Mouse (Mus musculus): Measurements from ENCODE around the gene Kcnma1. TPM values are rescaled to one million over a fixed set of nuclear protein-coding genes. Genes with fewer than 3 reads are reported as not detected.

Gene Kcnma1
- polyA plus RNA-seq, 1 experiment from 2014 or later = 0.05 TPM

DNA sequence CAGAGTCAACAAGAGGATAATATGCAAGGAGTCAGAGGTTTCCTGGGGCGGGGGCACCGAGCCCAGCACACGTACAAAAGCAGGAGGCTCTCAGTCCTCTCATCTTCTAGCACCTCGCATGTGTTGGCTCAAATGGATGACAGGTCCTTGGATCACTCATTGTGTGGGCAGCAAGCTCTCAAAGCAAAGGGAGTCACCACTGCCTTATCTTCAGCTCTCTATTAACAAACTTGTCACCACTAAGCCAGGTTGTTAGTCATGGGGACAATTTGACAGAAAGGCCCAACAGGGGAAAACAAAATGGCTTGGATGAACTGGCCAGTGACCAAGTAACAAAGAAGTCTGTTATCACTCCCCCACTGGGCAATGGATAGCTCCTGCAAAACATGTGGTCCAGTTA, 331.5 kb downstream of the Kcnma1 start:
- Histone ChIP-seq H3K9ac (ENCODE audit: low read depth, low read length) (no peak overlapping the region), H3K4me1 (ENCODE audit: control insufficient read depth, low read depth, low read length) (no peaks in the 10 kb centered on the region), H3K9me3 (replicated peaks; ENCODE audit: control insufficient read depth, low read length) (no peaks in the 10 kb centered on the region), H3K27ac (ENCODE audit: low read length) (no peak overlapping the region), H3K27me3 (ENCODE audit: control insufficient read depth, insufficient read depth, low read depth, low read length) (no peaks in the 10 kb centered on the region), H3K4me2 (ENCODE audit: low read depth, low read length) (no peak overlapping the region), H3K4me3 (ENCODE audit: low read depth, low read length) (no peak overlapping the region), H3K36me3 (ENCODE audit: control insufficient read depth, insufficient read depth) (no peaks in the 10 kb centered on the region)
- 51% methylated on average over 4 of the region's 4 CpGs for WGBS (ENCODE audit: insufficient replicate concordance)
- ATAC-seq (ENCODE audit: low read depth) = no peak

DNA sequence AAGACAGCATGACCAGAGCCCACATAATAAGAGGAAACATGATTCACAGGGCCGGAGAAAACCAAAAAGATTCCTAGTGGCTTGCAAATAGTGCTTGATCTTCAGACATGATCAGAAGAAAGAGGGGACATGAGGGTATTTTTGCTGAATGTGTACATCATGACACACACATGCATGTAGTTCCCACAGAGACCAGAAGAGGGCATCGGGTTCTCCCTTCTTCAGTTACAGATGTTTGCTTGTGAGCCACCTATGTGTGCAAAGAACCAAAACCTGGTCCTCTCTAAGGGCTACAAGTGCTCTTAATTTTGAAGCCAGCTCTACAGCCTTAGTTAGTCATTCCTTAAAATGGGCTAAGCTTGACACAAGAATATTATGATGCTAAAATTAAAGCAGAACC, 334.9 kb downstream of the Kcnma1 start:
- no peak overlapping the region for H3K4me3 ChIP-seq (ENCODE audit: low read depth, low read length)

DNA sequence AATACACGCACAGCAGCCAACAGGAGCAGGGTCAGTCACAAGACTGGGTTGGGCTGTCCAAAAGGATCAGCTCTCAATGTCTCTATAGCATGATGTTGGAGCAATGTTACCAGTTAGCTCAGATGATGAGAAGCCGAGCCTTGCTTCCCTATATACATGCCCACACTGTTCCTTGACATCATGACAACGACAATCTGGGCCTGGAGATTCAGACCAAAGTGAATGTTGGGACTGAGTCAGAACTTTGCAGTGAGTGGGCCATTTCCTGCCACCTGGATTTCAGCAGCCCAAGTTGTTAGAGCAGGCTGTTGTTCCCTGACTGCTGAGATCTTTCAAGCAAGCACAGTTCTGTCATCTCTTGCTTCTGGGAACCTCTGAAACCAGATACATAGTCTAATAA, 347.9 kb downstream of the Kcnma1 start:
- H3K27ac ChIP-seq (ENCODE audit: low read length) = no peak overlapping the region

More for the DNA sequence above, 334.9 kb downstream of the Kcnma1 start:
- Histone ChIP-seq H3K4me2 (ENCODE audit: low read depth, low read length) (no peak overlapping the region), H3K9me3 (replicated peaks; ENCODE audit: control insufficient read depth, low read length) (no peaks in the 10 kb centered on the region), H3K27me3 (ENCODE audit: control insufficient read depth, insufficient read depth, low read depth, low read length) (no peaks in the 10 kb centered on the region), H3K27ac (ENCODE audit: low read length) (no peak overlapping the region), H3K4me1 (ENCODE audit: control insufficient read depth, low read depth, low read length) (no peaks in the 10 kb centered on the region), H3K36me3 (ENCODE audit: control insufficient read depth, insufficient read depth) (no peaks in the 10 kb centered on the region), H3K9ac (ENCODE audit: low read depth, low read length) (no peak overlapping the region)
- 40% methylated on average over 2 of the region's 2 CpGs for WGBS (ENCODE audit: insufficient replicate concordance)
- ATAC-seq (ENCODE audit: low read depth) = no peak

DNA sequence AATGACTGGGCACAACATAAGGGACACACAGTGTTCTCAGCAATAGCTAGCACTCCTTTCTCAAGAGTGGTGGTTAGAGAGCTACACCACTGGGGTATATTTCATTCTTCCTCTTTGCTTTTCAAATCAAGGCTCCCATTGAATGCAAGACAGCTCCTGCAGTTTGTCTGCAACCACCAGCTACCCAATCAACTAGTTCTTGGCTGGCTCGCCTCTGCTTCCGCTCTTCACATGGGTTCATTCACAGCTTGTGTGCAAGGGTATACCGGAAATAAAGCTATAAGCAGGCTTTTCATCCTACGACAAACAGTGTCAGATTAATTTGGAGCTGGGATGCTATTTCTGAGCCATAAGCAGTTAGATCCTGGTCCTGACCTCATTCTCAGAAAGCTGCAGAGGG, 362.6 kb downstream of the Kcnma1 start:
- Histone ChIP-seq H3K9ac (ENCODE audit: low read depth, low read length) (no peak overlapping the region), H3K4me3 (ENCODE audit: low read depth, low read length) (no peak overlapping the region), H3K27me3 (ENCODE audit: control insufficient read depth, insufficient read depth, low read depth, low read length) (no peaks in the 10 kb centered on the region), H3K4me1 (ENCODE audit: control insufficient read depth, low read depth, low read length) (no peaks in the 10 kb centered on the region), H3K4me2 (ENCODE audit: low read depth, low read length) (no peak overlapping the region), H3K36me3 (ENCODE audit: control insufficient read depth, insufficient read depth) (no peaks in the 10 kb centered on the region), H3K27ac (ENCODE audit: low read length) (no peak overlapping the region), H3K9me3 (replicated peaks; ENCODE audit: control insufficient read depth, low read length) (no peaks in the 10 kb centered on the region)
- 66% methylated on average over 4 of the region's 4 CpGs for WGBS (ENCODE audit: insufficient replicate concordance)
- no peak for ATAC-seq (ENCODE audit: low read depth)

More for the DNA sequence above, 347.9 kb downstream of the Kcnma1 start:
- WGBS (ENCODE audit: insufficient replicate concordance) = 66% methylated on average over 3 of the region's 3 CpGs
- no peak overlapping the region for H3K9ac ChIP-seq (ENCODE audit: low read depth, low read length)
- no peak overlapping the region for H3K4me2 ChIP-seq (ENCODE audit: low read depth, low read length)
- H3K36me3 ChIP-seq (ENCODE audit: control insufficient read depth, insufficient read depth) = no peaks in the 10 kb centered on the region
- H3K4me3 ChIP-seq (ENCODE audit: low read depth, low read length) = no peak overlapping the region
- H3K9me3 ChIP-seq (replicated peaks; ENCODE audit: control insufficient read depth, low read length) = no peaks in the 10 kb centered on the region
- no peaks in the 10 kb centered on the region for H3K4me1 ChIP-seq (ENCODE audit: control insufficient read depth, low read depth, low read length)
- no peaks in the 10 kb centered on the region for H3K27me3 ChIP-seq (ENCODE audit: control insufficient read depth, insufficient read depth, low read depth, low read length)
- no peak for ATAC-seq (ENCODE audit: low read depth)

DNA sequence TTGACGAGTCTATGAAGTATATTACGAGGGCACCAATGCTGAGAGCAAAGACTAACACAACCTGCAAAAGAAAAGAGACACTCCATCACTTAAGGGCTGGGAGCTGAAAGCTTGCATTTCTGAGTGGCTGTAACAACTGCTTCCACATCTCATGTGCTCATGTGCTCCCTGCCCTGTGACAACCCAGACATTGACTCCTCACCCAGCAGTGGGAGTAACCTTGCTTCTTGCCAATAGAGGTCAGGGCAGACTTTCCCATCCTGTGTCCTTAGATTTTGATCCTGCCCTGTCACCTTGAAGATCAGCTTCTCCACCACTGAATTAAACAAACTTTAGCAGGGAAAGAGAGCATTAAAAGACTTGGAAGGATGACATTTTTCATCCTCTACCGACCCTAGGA, 364.2 kb downstream of the Kcnma1 start:
- WGBS (ENCODE audit: insufficient replicate concordance) = 63% methylated on average over 3 of the region's 3 CpGs
- no peak overlapping the region for H3K4me2 ChIP-seq (ENCODE audit: low read depth, low read length)
- no peak overlapping the region for H3K4me3 ChIP-seq (ENCODE audit: low read depth, low read length)
- H3K27me3 ChIP-seq (ENCODE audit: control insufficient read depth, insufficient read depth, low read depth, low read length) = no peaks in the 10 kb centered on the region
- no peaks in the 10 kb centered on the region for H3K4me1 ChIP-seq (ENCODE audit: control insufficient read depth, low read depth, low read length)
- H3K9me3 ChIP-seq (replicated peaks; ENCODE audit: control insufficient read depth, low read length) = no peaks in the 10 kb centered on the region
- no peak overlapping the region for H3K9ac ChIP-seq (ENCODE audit: low read depth, low read length)
- no peak for ATAC-seq (ENCODE audit: low read depth)
- H3K27ac ChIP-seq (ENCODE audit: low read length) = no peak overlapping the region
- H3K36me3 ChIP-seq (ENCODE audit: control insufficient read depth, insufficient read depth) = no peaks in the 10 kb centered on the region

DNA sequence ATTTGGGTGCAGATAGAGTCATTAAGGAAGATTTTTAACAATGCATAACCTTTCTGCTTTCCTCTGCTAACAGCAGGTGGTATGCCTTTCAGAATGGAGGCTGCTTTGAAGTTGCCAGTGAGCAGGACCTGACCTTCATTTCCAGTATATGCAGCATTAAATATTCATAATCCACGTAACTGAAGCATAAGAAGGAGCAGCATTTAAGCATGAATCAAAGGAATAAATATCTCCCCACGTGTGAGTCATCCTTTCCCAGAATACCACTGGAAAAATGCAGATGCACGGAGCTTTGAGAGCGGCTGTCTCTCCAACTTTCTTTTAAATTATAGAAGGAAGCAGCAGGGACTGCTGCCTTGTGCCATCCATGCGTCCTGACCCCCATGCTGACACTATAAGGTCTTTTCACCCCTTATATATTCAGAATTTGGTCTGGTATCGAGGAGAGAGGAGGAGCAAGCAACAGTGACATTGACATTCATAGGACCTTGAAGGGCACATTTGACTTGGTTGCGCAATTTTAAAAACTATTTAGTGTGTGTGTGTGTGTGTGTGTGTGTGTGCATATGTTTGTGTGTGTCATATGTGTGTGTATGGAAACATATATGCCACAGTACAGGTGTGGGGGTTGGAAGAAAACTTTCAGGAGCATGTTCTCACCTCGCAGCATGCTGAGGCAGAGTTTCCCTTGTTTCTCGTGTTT, 368.8 kb downstream of the Kcnma1 start:
- Histone ChIP-seq H3K4me2 (ENCODE audit: low read depth, low read length) (no peak overlapping the region), H3K36me3 (ENCODE audit: control insufficient read depth, insufficient read depth) (no peaks in the 10 kb centered on the region), H3K9ac (ENCODE audit: low read depth, low read length) (no peak overlapping the region), H3K27me3 (ENCODE audit: control insufficient read depth, insufficient read depth, low read depth, low read length) (no peaks in the 10 kb centered on the region), H3K4me3 (ENCODE audit: low read depth, low read length) (no peak overlapping the region), H3K9me3 (replicated peaks; ENCODE audit: control insufficient read depth, low read length) (no peaks in the 10 kb centered on the region), H3K4me1 (ENCODE audit: control insufficient read depth, low read depth, low read length) (no peaks in the 10 kb centered on the region), H3K27ac (ENCODE audit: low read length) (no peak overlapping the region)
- 61% methylated on average over 9 of the region's 9 CpGs for WGBS (ENCODE audit: insufficient replicate concordance)
- no peak for ATAC-seq (ENCODE audit: low read depth)

DNA sequence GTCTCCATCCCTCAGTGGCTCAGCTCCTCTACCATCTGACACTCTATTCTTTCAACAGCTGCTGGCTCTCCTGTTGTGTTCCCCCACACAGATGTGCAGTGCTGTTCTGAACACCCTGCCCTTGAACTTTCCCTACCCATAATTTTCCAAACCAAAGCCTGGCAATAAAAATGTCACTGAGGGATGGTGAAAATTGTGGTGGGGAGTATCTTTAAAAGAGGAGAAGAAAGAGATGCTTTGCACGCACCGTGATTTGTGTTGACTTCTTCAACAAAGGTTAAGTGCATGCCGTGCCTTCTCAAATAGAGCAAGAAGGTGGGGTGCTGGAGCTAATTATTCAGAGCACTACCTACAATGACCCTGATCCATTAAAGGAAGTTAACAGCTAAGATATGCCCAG, 371.1 kb downstream of the Kcnma1 start:
- no peak for ATAC-seq (ENCODE audit: low read depth)
- no peak overlapping the region for H3K4me3 ChIP-seq (ENCODE audit: low read depth, low read length)
- H3K27ac ChIP-seq (ENCODE audit: low read length) = no peak overlapping the region
- no peaks in the 10 kb centered on the region for H3K4me1 ChIP-seq (ENCODE audit: control insufficient read depth, low read depth, low read length)
- H3K27me3 ChIP-seq (ENCODE audit: control insufficient read depth, insufficient read depth, low read depth, low read length) = no peaks in the 10 kb centered on the region
- no peaks in the 10 kb centered on the region for H3K36me3 ChIP-seq (ENCODE audit: control insufficient read depth, insufficient read depth)
- H3K9ac ChIP-seq (ENCODE audit: low read depth, low read length) = no peak overlapping the region
- H3K4me2 ChIP-seq (ENCODE audit: low read depth, low read length) = no peak overlapping the region
- WGBS (ENCODE audit: insufficient replicate concordance) = 71% methylated on average over 3 of the region's 3 CpGs
- no peaks in the 10 kb centered on the region for H3K9me3 ChIP-seq (replicated peaks; ENCODE audit: control insufficient read depth, low read length)

DNA sequence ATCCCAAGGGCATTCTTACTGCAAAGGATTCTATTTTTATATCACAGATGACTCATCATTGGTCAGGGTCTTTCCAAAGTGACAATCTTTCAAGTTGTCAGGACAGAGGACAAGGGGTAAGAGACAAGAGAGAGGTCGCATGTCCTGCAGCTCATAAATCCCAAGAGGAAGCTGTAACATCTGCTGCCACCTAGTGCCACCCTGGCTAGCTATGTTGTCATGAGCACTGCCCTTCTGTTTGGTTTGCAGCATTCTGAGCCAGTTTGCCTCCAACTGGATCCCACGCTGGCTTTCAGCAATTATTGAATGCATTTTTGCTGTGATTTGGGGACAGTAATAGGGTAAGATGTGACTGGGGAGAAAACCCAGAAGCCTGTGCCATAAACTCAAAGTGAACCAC, 373.6 kb downstream of the Kcnma1 start:
- Histone ChIP-seq H3K4me3 (ENCODE audit: low read depth, low read length) (no peak overlapping the region), H3K9ac (ENCODE audit: low read depth, low read length) (no peak overlapping the region), H3K36me3 (ENCODE audit: control insufficient read depth, insufficient read depth) (no peaks in the 10 kb centered on the region), H3K27me3 (ENCODE audit: control insufficient read depth, insufficient read depth, low read depth, low read length) (no peaks in the 10 kb centered on the region), H3K4me2 (ENCODE audit: low read depth, low read length) (no peak overlapping the region), H3K27ac (ENCODE audit: low read length) (no peak overlapping the region), H3K4me1 (ENCODE audit: control insufficient read depth, low read depth, low read length) (no peaks in the 10 kb centered on the region), H3K9me3 (replicated peaks; ENCODE audit: control insufficient read depth, low read length) (no peaks in the 10 kb centered on the region)
- ATAC-seq (ENCODE audit: low read depth) = no peak
- 37% methylated on average over 2 of the region's 2 CpGs for WGBS (ENCODE audit: insufficient replicate concordance)

DNA sequence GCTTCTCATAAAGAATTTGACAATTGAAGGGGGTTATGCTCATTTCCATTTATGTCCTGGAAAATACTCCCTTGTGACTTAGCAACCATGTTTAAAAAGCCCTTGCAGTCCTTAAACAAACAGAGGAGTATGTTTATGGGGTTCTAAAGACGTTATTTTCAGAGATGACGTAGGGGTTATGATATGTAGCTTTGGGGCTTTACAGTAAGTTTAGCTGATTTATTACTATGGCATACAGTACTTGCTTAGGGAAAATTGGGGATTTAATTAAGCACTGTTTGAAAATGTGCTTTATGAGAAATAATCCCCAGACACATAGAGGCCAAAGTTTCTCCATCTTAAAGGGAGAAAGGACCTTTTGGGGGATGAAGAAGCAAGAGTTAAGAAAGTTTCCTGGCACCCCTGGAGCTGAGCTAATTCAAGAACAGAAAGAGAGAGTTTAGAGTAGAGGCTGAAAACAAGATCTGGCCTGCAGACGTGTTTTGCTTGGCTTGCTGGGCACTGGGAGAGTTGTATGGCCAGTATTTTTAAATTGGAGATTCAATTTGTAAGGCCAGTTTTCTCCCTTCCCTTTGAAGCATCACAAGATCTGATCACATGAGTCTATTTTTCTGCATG, 376.1 kb downstream of the Kcnma1 start:
- Histone ChIP-seq H3K9ac (ENCODE audit: low read depth, low read length) (no peak overlapping the region), H3K27ac (ENCODE audit: low read length) (no peak overlapping the region), H3K27me3 (ENCODE audit: control insufficient read depth, insufficient read depth, low read depth, low read length) (no peaks in the 10 kb centered on the region), H3K4me3 (ENCODE audit: low read depth, low read length) (no peak overlapping the region), H3K4me2 (ENCODE audit: low read depth, low read length) (no peak overlapping the region), H3K4me1 (ENCODE audit: control insufficient read depth, low read depth, low read length) (no peaks in the 10 kb centered on the region), H3K9me3 (replicated peaks; ENCODE audit: control insufficient read depth, low read length) (no peaks in the 10 kb centered on the region), H3K36me3 (ENCODE audit: control insufficient read depth, insufficient read depth) (no peaks in the 10 kb centered on the region)
- WGBS (ENCODE audit: insufficient replicate concordance) = 40% methylated on average over 3 of the region's 3 CpGs
- no peak for ATAC-seq (ENCODE audit: low read depth)

Data from liver, embryonic 16.5 days (tissue).